In genomic region chr10:110811209-110811861, GRCm38 (mm10) we compare ENCODE assay signal across 16 mouse cellular contexts.
"Had no signal": no experiment of that assay in that cellular context is flagged by ENCODE, and none has a peak within 500 bp of the region (broad histone marks: within the 10 kb centered on the region; RNA-seq: fewer than 3 reads in every experiment).

No protein-coding gene starts in this region.

- ATAC-seq: liver, postnatal 0 days; lung, postnatal 0 days had no signal

- H3K27me3 ChIP-seq: hindbrain, embryonic 15.5 days; limb, embryonic 12.5 days; limb, embryonic 15.5 days had no signal

- H3K9ac ChIP-seq: hindbrain, embryonic 15.5 days; limb, embryonic 12.5 days; limb, embryonic 15.5 days; liver, embryonic 14.5 days; liver, postnatal 0 days; lung, embryonic 14.5 days had no signal

- DNase-seq: left cerebral cortex, postnatal 4 days; liver, postnatal 0 days; midbrain, embryonic 14.5 days; retina, postnatal 1 day; right cerebral cortex, postnatal 25 days; spleen, adult 18-20 months; thymus, adult 18-20 months; thymus, postnatal 36 days had no signal

- H3K27ac ChIP-seq: hindbrain, embryonic 15.5 days; limb, embryonic 12.5 days; limb, embryonic 15.5 days; liver, embryonic 14.5 days; macrophage had no signal

- H3K36me3 ChIP-seq: hindbrain, embryonic 15.5 days; limb, embryonic 12.5 days; limb, embryonic 15.5 days had no signal

- H3K9me3 ChIP-seq: hindbrain, embryonic 15.5 days; limb, embryonic 12.5 days; limb, embryonic 15.5 days had no signal

- H3K4me3 ChIP-seq: hindbrain, embryonic 15.5 days; limb, embryonic 12.5 days; limb, embryonic 15.5 days had no signal

- H3K4me2 ChIP-seq: hindbrain, embryonic 15.5 days; limb, embryonic 12.5 days; limb, embryonic 15.5 days; liver, embryonic 11.5 days; lung, embryonic 14.5 days had no signal

- H3K4me1 ChIP-seq: hindbrain, embryonic 15.5 days had no signal
